In the genomic region with DNA sequence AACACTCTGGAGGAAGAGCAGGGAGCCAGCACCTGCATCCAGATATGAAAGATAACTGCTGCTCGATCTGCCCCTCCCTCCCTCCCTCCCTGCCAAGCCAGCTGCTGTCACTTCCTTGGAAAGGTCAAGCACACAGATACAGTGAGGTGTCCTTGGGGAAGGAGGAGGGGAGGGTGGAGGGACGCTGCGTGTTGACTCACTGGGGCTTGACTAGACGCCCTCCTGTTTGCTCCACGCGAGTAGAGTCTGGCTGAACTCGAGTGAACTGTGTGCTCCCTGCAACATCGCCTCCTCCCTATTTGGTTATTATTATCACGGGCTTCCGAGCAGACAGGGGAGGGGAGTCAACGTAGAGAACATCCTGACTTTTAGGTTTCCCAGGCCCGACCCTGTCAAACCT, we compare ENCODE assay signal across 11 mouse cellular contexts.
DNase-seq lines count a peak whose midpoint lies in the region; ATAC-seq lines count a peak whose summit lies in the region.
"Had no signal": no experiment of that assay in that cellular context is flagged by ENCODE, and none has a peak within 500 bp of the region (broad histone marks: within the 10 kb centered on the region; RNA-seq: fewer than 3 reads in every experiment).

No protein-coding gene starts in this region.

- ATAC-seq in liver, embryonic 13.5 days (ENCODE audit: low read depth) = peak; percentile 48; the same call in 1 of the 2 replicates
- ATAC-seq in liver, embryonic 11.5 days (replicated peaks; ENCODE audit: low FRiP score) = no peak
- ATAC-seq in heart, embryonic 11.5 days (replicated peaks; ENCODE audit: insufficient number of reproducible peaks, low FRiP score, low TSS enrichment) = no peak
- 0 out of 2 replicates have a peak, but pooled peaks have one; percentile 19 for ATAC-seq in monocyte, adult 5-6 weeks (replicated peaks; ENCODE audit: insufficient number of reproducible peaks, low FRiP score, low TSS enrichment, poor library complexity, severe bottlenecking)
- ATAC-seq in forebrain, embryonic 16.5 days = no peak
- ATAC-seq in megakaryocyte progenitor cell, adult 5-6 weeks (replicated peaks; ENCODE audit: poor library complexity) = no peak

- no peak overlapping the region for H3K4me3 ChIP-seq in liver, embryonic 13.5 days (replicated peaks)
- no peak overlapping the region for H3K4me3 ChIP-seq in liver, embryonic 11.5 days (ENCODE audit: low read depth, low read length)
- H3K4me3 ChIP-seq in heart, embryonic 11.5 days (ENCODE audit: low read depth, low read length) = no peak overlapping the region
- H3K4me3 ChIP-seq in forebrain, embryonic 16.5 days (replicated peaks; ENCODE audit: low read length) = no peak overlapping the region
- H3K4me3 ChIP-seq: embryonic facial prominence, embryonic 13.5 days had no signal

- no peaks in the 10 kb centered on the region for H3K9me3 ChIP-seq in liver, embryonic 13.5 days (replicated peaks)
- H3K9me3 ChIP-seq in liver, embryonic 11.5 days (ENCODE audit: control insufficient read depth, low read length) = no peaks in the 10 kb centered on the region
- no peaks in the 10 kb centered on the region for H3K9me3 ChIP-seq in heart, embryonic 11.5 days (replicated peaks; ENCODE audit: control insufficient read depth, low read length)
- H3K9me3 ChIP-seq in forebrain, embryonic 16.5 days (ENCODE audit: control insufficient read depth, low read length) = no peaks in the 10 kb centered on the region
- H3K9me3 ChIP-seq: embryonic facial prominence, embryonic 13.5 days had no signal

- no peak overlapping the region for H3K9ac ChIP-seq in liver, embryonic 13.5 days
- H3K9ac ChIP-seq in liver, embryonic 11.5 days (ENCODE audit: low read depth, low read length) = no peak overlapping the region
- H3K9ac ChIP-seq in heart, embryonic 11.5 days (ENCODE audit: low read depth, low read length) = no peak overlapping the region; the same call in 1 of the 2 replicates
- H3K9ac ChIP-seq in forebrain, embryonic 16.5 days (replicated peaks; ENCODE audit: low read depth, low read length) = no peak overlapping the region
- H3K9ac ChIP-seq: embryonic facial prominence, embryonic 13.5 days had no signal

- H3K4me2 ChIP-seq in liver, embryonic 13.5 days = no peak overlapping the region
- no peak overlapping the region for H3K4me2 ChIP-seq in liver, embryonic 11.5 days
- peak overlapping the region; percentile 7 for H3K4me2 ChIP-seq in heart, embryonic 11.5 days
- no peak overlapping the region for H3K4me2 ChIP-seq in forebrain, embryonic 16.5 days (ENCODE audit: low read length)
- H3K4me2 ChIP-seq: embryonic facial prominence, embryonic 13.5 days had no signal

- no peak for DNase-seq in liver, embryonic 13.5 days
- DNase-seq in liver, embryonic 11.5 days (ENCODE audit: low spot score) = no peak
- peak; percentile 88 for DNase-seq in adrenal gland, postnatal 14 days
- DNase-seq in cerebellum, postnatal 36 days = no peak
- DNase-seq: layer of hippocampus, postnatal 36 days had no signal

- H3K36me3 ChIP-seq in liver, embryonic 13.5 days = no peaks in the 10 kb centered on the region
- no peaks in the 10 kb centered on the region for H3K36me3 ChIP-seq in liver, embryonic 11.5 days (ENCODE audit: control insufficient read depth, insufficient read depth, low read length)
- H3K36me3 ChIP-seq in heart, embryonic 11.5 days (ENCODE audit: control insufficient read depth, insufficient read depth, low read length) = no peaks in the 10 kb centered on the region
- no peaks in the 10 kb centered on the region for H3K36me3 ChIP-seq in forebrain, embryonic 16.5 days (ENCODE audit: control insufficient read depth, insufficient read depth)
- H3K36me3 ChIP-seq: embryonic facial prominence, embryonic 13.5 days; G1E had no signal

- WGBS in liver, embryonic 13.5 days (ENCODE audit: insufficient replicate concordance) = 32% methylated on average over 12 of the region's 12 CpGs
- WGBS in liver, embryonic 11.5 days = 33% methylated on average over 12 of the region's 12 CpGs
- 12% methylated on average over 12 of the region's 12 CpGs for WGBS in heart, embryonic 11.5 days (ENCODE audit: insufficient replicate concordance)
- WGBS in forebrain, embryonic 16.5 days = 78% methylated on average over 12 of the region's 12 CpGs

- H3K4me1 ChIP-seq in liver, embryonic 13.5 days (replicated peaks) = 0 out of 2 replicates have a peak, but pooled peaks cover 7% of the 10 kb centered on the region
- H3K4me1 ChIP-seq in liver, embryonic 11.5 days (replicated peaks; ENCODE audit: control insufficient read depth, insufficient read depth, low read length) = 0 out of 2 replicates have a peak, but pooled peaks cover 11% of the 10 kb centered on the region
- peaks cover 16% of the 10 kb centered on the region for H3K4me1 ChIP-seq in heart, embryonic 11.5 days (ENCODE audit: control insufficient read depth, insufficient read depth, low read length)
- H3K4me1 ChIP-seq in forebrain, embryonic 16.5 days (replicated peaks; ENCODE audit: control insufficient read depth, insufficient read depth, low read length) = peaks cover 10% of the 10 kb centered on the region; the same call in 1 of the 2 replicates

- H3K27me3 ChIP-seq in liver, embryonic 13.5 days = no peaks in the 10 kb centered on the region
- no peaks in the 10 kb centered on the region for H3K27me3 ChIP-seq in liver, embryonic 11.5 days (replicated peaks; ENCODE audit: control insufficient read depth, insufficient read depth, low read length)
- H3K27me3 ChIP-seq in heart, embryonic 11.5 days (ENCODE audit: control insufficient read depth, insufficient read depth, low read length) = no peaks in the 10 kb centered on the region
- H3K27me3 ChIP-seq in forebrain, embryonic 16.5 days (replicated peaks; ENCODE audit: control insufficient read depth, insufficient read depth, low read length) = no peaks in the 10 kb centered on the region; the same call in 1 of the 2 replicates
- H3K27me3 ChIP-seq: embryonic facial prominence, embryonic 13.5 days had no signal

- no peak overlapping the region for H3K27ac ChIP-seq in liver, embryonic 13.5 days
- H3K27ac ChIP-seq in liver, embryonic 11.5 days (ENCODE audit: low read depth, low read length) = no peak overlapping the region
- H3K27ac ChIP-seq in heart, embryonic 11.5 days (ENCODE audit: low read depth, low read length) = no peak overlapping the region
- H3K27ac ChIP-seq in forebrain, embryonic 16.5 days (ENCODE audit: low read length) = no peak overlapping the region
- H3K27ac ChIP-seq: embryonic facial prominence, embryonic 13.5 days had no signal

Comparison
In these comparisons a context has a peak if more than half of its experiments do, and no peak if none do; other contexts are left out.
1. ATAC-seq: peak in liver, embryonic 13.5 days (single experiment) and monocyte, adult 5-6 weeks (single experiment); none in liver, embryonic 11.5 days (single experiment), heart, embryonic 11.5 days (single experiment), forebrain, embryonic 16.5 days (single experiment) and megakaryocyte progenitor cell, adult 5-6 weeks (single experiment).